Mouse (Mus musculus) erythroblast, embryonic 14.5 days (primary cell): ENCODE data around the gene Ahdc1.

Source experiments
- GATA1 ChIP-seq: IDR thresholded peaks from 2 replicates; pipeline ENCODE4 v1.6.1; 2012; ENCODE audit warnings: low read length, inconsistent platforms, mixed read lengths
- TAL1 ChIP-seq: IDR thresholded peaks from 3 replicates; pipeline ENCODE4 v1.6.1; 2012; ENCODE audit warnings: low read length, inconsistent platforms, mixed read lengths

GRCm38 (mm10) chr4:133117556-133118411 is 106.7 kb downstream of the Ahdc1 start:
- TF ChIP-seq GATA1, result no peak
- no peak for TF ChIP-seq TAL1
